Mouse (Mus musculus): Measurements from ENCODE around the gene Tmem211. TPM values are rescaled to one million over a fixed set of nuclear protein-coding genes. Genes with fewer than 3 reads are reported as not detected.

The Tmem211 gene
- total RNA-seq, 1 experiment, result 0.22 TPM

- in situ Hi-C loops (cut with MboI; ENCODE audit: low sequenced_read_pairs in 2 of 2, unreplicated experiment in 2 of 2), result no loop called here
- Histone ChIP-seq H3K9ac (ENCODE audit: insufficient read depth, low read depth, low read length, poor library complexity, severe bottlenecking) (no peak overlapping the region), H3K4me1 (ENCODE audit: control insufficient read depth in 2 of 2, insufficient read depth in 2 of 2, low read length in 2 of 2, poor library complexity in 1 of 2) (peaks cover 0 to 27% of the 10 kb centered on the region in 2 experiments; a peak in 2 of 4 replicates), H3K36me3 (ENCODE audit: control insufficient read depth, insufficient read depth, low read length, poor library complexity, severe bottlenecking) (no peaks in the 10 kb centered on the region), H3K9me3 (ENCODE audit: control insufficient read depth, insufficient read depth, low read depth, low read length) (no peaks in the 10 kb centered on the region), H3K27ac (ENCODE audit: insufficient read depth, low read depth, low read length, poor library complexity, severe bottlenecking) (no peak overlapping the region), H3K4me3 (ENCODE audit: insufficient read depth in 1 of 2, low read depth in 1 of 2, low read length in 2 of 2, poor library complexity in 1 of 2, severe bottlenecking in 1 of 2) (no peak overlapping the region)
- TF ChIP-seq MAFK (IDR thresholded peaks at IDR 0.05; ENCODE audit: insufficient read depth, low read depth, low read length) (no peak), ZNF384 (IDR thresholded peaks at IDR 0.05; ENCODE audit: low read depth, low read length) (no peak), HCFC1 (IDR thresholded peaks at IDR 0.05; ENCODE audit: borderline replicate concordance, insufficient read depth, low read length) (no peak), CHD2 (IDR thresholded peaks at IDR 0.05; ENCODE audit: low read depth, low read length) (no peak), ZC3H11A (IDR thresholded peaks at IDR 0.05; ENCODE audit: borderline replicate concordance, low read depth, low read length) (no peak)
- DNase-seq (ENCODE audit: low read depth, low spot score), result no peak
These were observed 58.8 kb downstream of the Tmem211 start for GRCm38 (mm10) chr5:113285541-113285940.

- in situ Hi-C loops (cut with MboI; ENCODE audit: low sequenced_read_pairs in 2 of 2, unreplicated experiment in 2 of 2), result no loop called here
- DNase-seq (ENCODE audit: low read depth, low spot score), result no peak
- H3K4me1 ChIP-seq (ENCODE audit: control insufficient read depth in 2 of 2, insufficient read depth in 2 of 2, low read length in 2 of 2, poor library complexity in 1 of 2), result peaks cover 0 to 25% of the 10 kb centered on the region in 2 experiments; a peak in 2 of 4 replicates
- no peaks in the 10 kb centered on the region for H3K9me3 ChIP-seq (ENCODE audit: control insufficient read depth, insufficient read depth, low read depth, low read length)
- TF ChIP-seq ZC3H11A (IDR thresholded peaks at IDR 0.05; ENCODE audit: borderline replicate concordance, low read depth, low read length) (no peak), HCFC1 (IDR thresholded peaks at IDR 0.05; ENCODE audit: borderline replicate concordance, insufficient read depth, low read length) (no peak), ZNF384 (IDR thresholded peaks at IDR 0.05; ENCODE audit: low read depth, low read length) (no peak), CHD2 (IDR thresholded peaks at IDR 0.05; ENCODE audit: low read depth, low read length) (no peak), MAFK (IDR thresholded peaks at IDR 0.05; ENCODE audit: insufficient read depth, low read depth, low read length) (no peak)
- no peak overlapping the region for H3K4me3 ChIP-seq (ENCODE audit: insufficient read depth in 1 of 2, low read depth in 1 of 2, low read length in 2 of 2, poor library complexity in 1 of 2, severe bottlenecking in 1 of 2)
- no peaks in the 10 kb centered on the region for H3K36me3 ChIP-seq (ENCODE audit: control insufficient read depth, insufficient read depth, low read length, poor library complexity, severe bottlenecking)
- no peak overlapping the region for H3K27ac ChIP-seq (ENCODE audit: insufficient read depth, low read depth, low read length, poor library complexity, severe bottlenecking)
- H3K9ac ChIP-seq (ENCODE audit: insufficient read depth, low read depth, low read length, poor library complexity, severe bottlenecking), result no peak overlapping the region
These were observed 59.3 kb downstream of the Tmem211 start for GRCm38 (mm10) chr5:113286048-113286447.

- Histone ChIP-seq H3K9ac (ENCODE audit: insufficient read depth, low read depth, low read length, poor library complexity, severe bottlenecking) (peak overlapping the region; percentile 12; the same call in 1 of the 2 replicates), H3K9me3 (ENCODE audit: control insufficient read depth, insufficient read depth, low read depth, low read length) (no peaks in the 10 kb centered on the region), H3K4me1 (ENCODE audit: control insufficient read depth in 2 of 2, insufficient read depth in 2 of 2, low read length in 2 of 2, poor library complexity in 1 of 2) (peaks cover 0 to 20% of the 10 kb centered on the region in 2 experiments; a peak in 2 of 4 replicates), H3K27ac (ENCODE audit: insufficient read depth, low read depth, low read length, poor library complexity, severe bottlenecking) (no peak overlapping the region; the same call in 1 of the 2 replicates), H3K4me3 (ENCODE audit: insufficient read depth in 1 of 2, low read depth in 1 of 2, low read length in 2 of 2, poor library complexity in 1 of 2, severe bottlenecking in 1 of 2) (peak overlapping the region; percentile 63 to 79), H3K36me3 (ENCODE audit: control insufficient read depth, insufficient read depth, low read length, poor library complexity, severe bottlenecking) (no peaks in the 10 kb centered on the region)
- no peak for DNase-seq (ENCODE audit: low read depth, low spot score)
- in situ Hi-C loops (cut with MboI; ENCODE audit: low sequenced_read_pairs in 2 of 2, unreplicated experiment in 2 of 2), result no loop called here
- TF ChIP-seq ZC3H11A (IDR thresholded peaks at IDR 0.05; ENCODE audit: borderline replicate concordance, low read depth, low read length), result no peak
- no peak for TF ChIP-seq CHD2 (IDR thresholded peaks at IDR 0.05; ENCODE audit: low read depth, low read length)
- TF ChIP-seq HCFC1 (IDR thresholded peaks at IDR 0.05; ENCODE audit: borderline replicate concordance, insufficient read depth, low read length), result no peak
- no peak for TF ChIP-seq ZNF384 (IDR thresholded peaks at IDR 0.05; ENCODE audit: low read depth, low read length)
- no peak for TF ChIP-seq MAFK (IDR thresholded peaks at IDR 0.05; ENCODE audit: insufficient read depth, low read depth, low read length)
These were observed 60.1 kb downstream of the Tmem211 start for GRCm38 (mm10) chr5:113286591-113287520.

GRCm38 (mm10) chr5:113287762-113288161 lies 61.1 kb downstream of the Tmem211 start:
- Histone ChIP-seq H3K9me3 (ENCODE audit: control insufficient read depth, insufficient read depth, low read depth, low read length) (no peaks in the 10 kb centered on the region), H3K4me3 (ENCODE audit: insufficient read depth in 1 of 2, low read depth in 1 of 2, low read length in 2 of 2, poor library complexity in 1 of 2, severe bottlenecking in 1 of 2) (no peak overlapping the region), H3K36me3 (ENCODE audit: control insufficient read depth, insufficient read depth, low read length, poor library complexity, severe bottlenecking) (no peaks in the 10 kb centered on the region), H3K4me1 (ENCODE audit: control insufficient read depth in 2 of 2, insufficient read depth in 2 of 2, low read length in 2 of 2, poor library complexity in 1 of 2) (peaks cover 0 to 15% of the 10 kb centered on the region in 2 experiments; a peak in 1 of 4 replicates), H3K27ac (ENCODE audit: insufficient read depth, low read depth, low read length, poor library complexity, severe bottlenecking) (no peak overlapping the region), H3K9ac (ENCODE audit: insufficient read depth, low read depth, low read length, poor library complexity, severe bottlenecking) (no peak overlapping the region)
- TF ChIP-seq MAFK (IDR thresholded peaks at IDR 0.05; ENCODE audit: insufficient read depth, low read depth, low read length) (no peak), CHD2 (IDR thresholded peaks at IDR 0.05; ENCODE audit: low read depth, low read length) (no peak), HCFC1 (IDR thresholded peaks at IDR 0.05; ENCODE audit: borderline replicate concordance, insufficient read depth, low read length) (no peak), ZNF384 (IDR thresholded peaks at IDR 0.05; ENCODE audit: low read depth, low read length) (no peak), ZC3H11A (IDR thresholded peaks at IDR 0.05; ENCODE audit: borderline replicate concordance, low read depth, low read length) (no peak)
- in situ Hi-C loops (cut with MboI; ENCODE audit: low sequenced_read_pairs in 2 of 2, unreplicated experiment in 2 of 2), result no loop called here
- no peak for DNase-seq (ENCODE audit: low read depth, low spot score)

Data from ES-E14 (cell line).